Mouse (Mus musculus): ENCODE results near the gene Prdx6.

GRCm38 (mm10) chr1:161256918-161257317 is 5.9 kb upstream of the Prdx6 start:
- no peak for TF ChIP-seq CTCF (IDR thresholded peaks at IDR 0.05; ENCODE audit: borderline replicate concordance, control insufficient read depth, extremely low read depth, insufficient read depth, low read length, poor library complexity)
- no peak for TF ChIP-seq POLR2A (IDR thresholded peaks at IDR 0.05; ENCODE audit: control insufficient read depth, extremely low read depth, insufficient read depth, low read length, poor library complexity)

Data from thymus, adult 2 months (tissue).